Mouse (Mus musculus): Measurements from ENCODE around the gene Ctrl. TPM values are rescaled to one million over a fixed set of nuclear protein-coding genes. Genes with fewer than 3 reads are reported as not detected.

The Ctrl gene
- polyA plus RNA-seq, 1 experiment from 2014 or later, result 0.22 TPM

GRCm38 (mm10) chr8:105936866-105937475 lies 3.3 kb upstream of the Ctrl start:
- no peaks in the 10 kb centered on the region; the same call in 1 of the 2 replicates for H3K36me3 ChIP-seq (ENCODE audit: control insufficient read depth, insufficient read depth, low read length)
- peak overlapping the region; percentile 96 for H3K4me2 ChIP-seq (replicated peaks; ENCODE audit: low read depth)
- H3K27me3 ChIP-seq (ENCODE audit: control insufficient read depth, insufficient read depth, low read length), result no peaks in the 10 kb centered on the region
- peak; percentile 89 for ATAC-seq (ENCODE audit: low FRiP score, low TSS enrichment)
- H3K4me1 ChIP-seq (replicated peaks; ENCODE audit: control insufficient read depth, insufficient read depth), result peaks cover 3% of the 10 kb centered on the region; the same call in 1 of the 2 replicates
- no peaks in the 10 kb centered on the region for H3K9me3 ChIP-seq (ENCODE audit: control insufficient read depth, low read length)
- under 1% methylated on average over 30 of the region's 30 CpGs for WGBS
- TF ChIP-seq EP300 (optimal IDR thresholded peaks at IDR 0.05) (no peak), CTCF (IDR thresholded peaks at IDR 0.05; ENCODE audit: low read depth) (0 out of 2 replicates have a peak, but pooled peaks have one; percentile 12)
- DNase-seq (ENCODE audit: low spot score), result peak; percentile 92
- H3K27ac ChIP-seq (replicated peaks), result peak overlapping the region; percentile 85
- peak overlapping the region; percentile 79 for H3K4me3 ChIP-seq (ENCODE audit: low read depth, low read length)
- peak overlapping the region; percentile 74 for H3K9ac ChIP-seq (ENCODE audit: low read length)

- H3K4me1 ChIP-seq (replicated peaks; ENCODE audit: control insufficient read depth, insufficient read depth), result peaks cover 3% of the 10 kb centered on the region; the same call in 1 of the 2 replicates
- no peak for DNase-seq (ENCODE audit: low spot score)
- H3K36me3 ChIP-seq (ENCODE audit: control insufficient read depth, insufficient read depth, low read length), result peaks cover 2% of the 10 kb centered on the region; the same call in 1 of the 2 replicates
- no peaks in the 10 kb centered on the region for H3K27me3 ChIP-seq (ENCODE audit: control insufficient read depth, insufficient read depth, low read length)
- no peak for TF ChIP-seq EP300 (optimal IDR thresholded peaks at IDR 0.05)
- no peak for TF ChIP-seq CTCF (IDR thresholded peaks at IDR 0.05; ENCODE audit: low read depth)
- H3K4me3 ChIP-seq (ENCODE audit: low read depth, low read length), result peak overlapping the region; percentile 79; the same call in 1 of the 2 replicates
- ATAC-seq (ENCODE audit: low FRiP score, low TSS enrichment), result no peak
- H3K4me2 ChIP-seq (replicated peaks; ENCODE audit: low read depth), result peak overlapping the region; percentile 96
- H3K27ac ChIP-seq (replicated peaks), result peak overlapping the region; percentile 20; the same call in 1 of the 2 replicates
- H3K9ac ChIP-seq (ENCODE audit: low read length), result peak overlapping the region; percentile 74; the same call in 1 of the 2 replicates
- no peaks in the 10 kb centered on the region for H3K9me3 ChIP-seq (ENCODE audit: control insufficient read depth, low read length)
- 28% methylated on average over 7 of the region's 7 CpGs for WGBS
Observed at GRCm38 (mm10) chr8:105935863-105936603, 2.4 kb upstream of the Ctrl start.

GRCm38 (mm10) chr8:105935105-105935504 lies 1.4 kb upstream of the Ctrl start:
- peaks cover 3% of the 10 kb centered on the region for H3K36me3 ChIP-seq (ENCODE audit: control insufficient read depth, insufficient read depth, low read length)
- H3K27me3 ChIP-seq (ENCODE audit: control insufficient read depth, insufficient read depth, low read length), result no peaks in the 10 kb centered on the region
- 67% methylated on average over 6 of the region's 6 CpGs for WGBS
- no peak for TF ChIP-seq CTCF (IDR thresholded peaks at IDR 0.05; ENCODE audit: low read depth)
- no peak for TF ChIP-seq EP300 (optimal IDR thresholded peaks at IDR 0.05)
- H3K9me3 ChIP-seq (ENCODE audit: control insufficient read depth, low read length), result no peaks in the 10 kb centered on the region
- DNase-seq (ENCODE audit: low spot score), result no peak
- no peak overlapping the region for H3K4me2 ChIP-seq (replicated peaks; ENCODE audit: low read depth)
- peaks cover 3% of the 10 kb centered on the region; the same call in 1 of the 2 replicates for H3K4me1 ChIP-seq (replicated peaks; ENCODE audit: control insufficient read depth, insufficient read depth)
- no peak overlapping the region for H3K9ac ChIP-seq (ENCODE audit: low read length)
- H3K4me3 ChIP-seq (ENCODE audit: low read depth, low read length), result no peak overlapping the region
- no peak overlapping the region for H3K27ac ChIP-seq (replicated peaks)
- ATAC-seq (ENCODE audit: low FRiP score, low TSS enrichment), result no peak

GRCm38 (mm10) chr8:105932525-105932924 lies 1.1 kb downstream of the Ctrl start:
- no peak for DNase-seq (ENCODE audit: low spot score)
- TF ChIP-seq EP300 (optimal IDR thresholded peaks at IDR 0.05) (no peak), CTCF (IDR thresholded peaks at IDR 0.05; ENCODE audit: low read depth) (no peak)

GRCm38 (mm10) chr8:105931271-105931670 lies 2.4 kb downstream of the Ctrl start:
- ATAC-seq (ENCODE audit: low FRiP score, low TSS enrichment), result no peak
- no peaks in the 10 kb centered on the region for H3K27me3 ChIP-seq (ENCODE audit: control insufficient read depth, insufficient read depth, low read length)
- no peak for DNase-seq (ENCODE audit: low spot score)
- no peak overlapping the region for H3K4me3 ChIP-seq (ENCODE audit: low read depth, low read length)
- H3K36me3 ChIP-seq (ENCODE audit: control insufficient read depth, insufficient read depth, low read length), result peaks cover 7% of the 10 kb centered on the region
- TF ChIP-seq CTCF (IDR thresholded peaks at IDR 0.05; ENCODE audit: low read depth) (no peak), EP300 (optimal IDR thresholded peaks at IDR 0.05) (no peak)
- 95% methylated on average over 3 of the region's 3 CpGs for WGBS
- no peaks in the 10 kb centered on the region for H3K4me1 ChIP-seq (replicated peaks; ENCODE audit: control insufficient read depth, insufficient read depth)
- no peak overlapping the region for H3K27ac ChIP-seq (replicated peaks)
- no peaks in the 10 kb centered on the region for H3K9me3 ChIP-seq (ENCODE audit: control insufficient read depth, low read length)
- no peak overlapping the region for H3K4me2 ChIP-seq (replicated peaks; ENCODE audit: low read depth)
- no peak overlapping the region for H3K9ac ChIP-seq (ENCODE audit: low read length)

More at GRCm38 (mm10) chr8:105932525-105932924, 1.1 kb downstream of the Ctrl start:
- WGBS, result 88% methylated on average over 11 of the region's 11 CpGs
- Histone ChIP-seq H3K9ac (ENCODE audit: low read length) (no peak overlapping the region), H3K4me1 (replicated peaks; ENCODE audit: control insufficient read depth, insufficient read depth) (peaks cover 3% of the 10 kb centered on the region; the same call in 1 of the 2 replicates), H3K27me3 (ENCODE audit: control insufficient read depth, insufficient read depth, low read length) (no peaks in the 10 kb centered on the region), H3K9me3 (ENCODE audit: control insufficient read depth, low read length) (no peaks in the 10 kb centered on the region), H3K27ac (replicated peaks) (no peak overlapping the region), H3K36me3 (ENCODE audit: control insufficient read depth, insufficient read depth, low read length) (peaks cover 7% of the 10 kb centered on the region), H3K4me3 (ENCODE audit: low read depth, low read length) (no peak overlapping the region), H3K4me2 (replicated peaks; ENCODE audit: low read depth) (no peak overlapping the region)
- ATAC-seq (ENCODE audit: low FRiP score, low TSS enrichment), result no peak

All from stomach, postnatal 0 days (tissue).